Mouse (Mus musculus) ES-Bruce4 (cell line): ENCODE data around the gene Nos1ap.

ENCODE experiments used
- CTCF ChIP-seq: IDR thresholded peaks from one replicate; pipeline ENCODE4 v1.8.1; 2011; ENCODE audit warnings: low read depth, low read length
- EP300 ChIP-seq: IDR thresholded peaks from 2 replicates; pipeline ENCODE4 v1.6.1; 2011; ENCODE audit warnings: low read depth, low read length; ENCODE audit not compliant: insufficient read depth
- POLR2A ChIP-seq: IDR thresholded peaks from one replicate; pipeline ENCODE4 v1.8.1; 2011; ENCODE audit warnings: low read length; ENCODE audit not compliant: insufficient read depth

- TF ChIP-seq POLR2A (no peak), EP300 (no peak), CTCF (no peak)
Measured at GRCm38 (mm10) chr1:170566969-170567368, 22.7 kb downstream of the Nos1ap start.
